Mouse (Mus musculus) liver, embryonic 14.5 days (tissue): ENCODE data around the gene Trip4.

ENCODE experiments used
- CTCF ChIP-seq: IDR thresholded peaks from 2 replicates; pipeline ENCODE4 v1.5.1; 2016; ENCODE audit warnings: antibody characterized with exemption, low read depth, control low read depth
- EP300 ChIP-seq: IDR thresholded peaks from 2 replicates; pipeline ENCODE4 v1.6.1; 2016; ENCODE audit warnings: antibody characterized with exemption, low read depth

DNA sequence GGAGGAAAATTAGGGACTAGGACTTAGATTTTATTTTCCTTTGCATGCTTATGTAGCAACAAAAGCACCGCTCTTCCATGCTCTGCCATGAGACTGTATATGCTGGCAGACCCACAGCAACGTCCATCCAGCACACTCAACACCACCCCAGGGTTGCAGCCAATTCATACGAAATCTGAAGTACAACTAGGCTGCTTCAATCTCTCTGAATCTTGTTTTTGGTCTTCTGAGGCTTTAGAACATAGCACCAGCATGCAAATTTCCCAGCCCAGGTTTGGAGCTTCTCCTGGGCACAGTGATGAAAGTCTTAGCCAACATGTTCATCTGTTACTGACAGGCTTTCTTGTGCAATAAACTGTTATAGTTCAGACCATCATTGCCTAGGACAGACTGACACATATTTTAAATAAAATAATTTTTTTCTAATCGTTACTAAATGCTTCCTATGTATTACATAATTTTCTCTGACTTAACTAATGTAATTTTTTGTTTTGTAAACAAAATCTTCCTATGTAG, 120.7 kb downstream of the Trip4 start:
- TF ChIP-seq CTCF, result no peak
- no peak for TF ChIP-seq EP300
